Mouse (Mus musculus) megakaryocyte, embryonic 14.5 days (primary cell): ENCODE data around the gene Ppp3ca.

ENCODE experiments used
- FLI1 ChIP-seq: IDR thresholded peaks from 2 replicates; pipeline ENCODE4 v1.6.1; 2012; ENCODE audit warnings: low read length, inconsistent platforms, mixed read lengths
- GATA1 ChIP-seq: IDR thresholded peaks from 3 replicates; pipeline ENCODE4 v1.6.1; 2012; ENCODE audit warnings: mixed read lengths, low read length, inconsistent platforms, borderline replicate concordance

DNA sequence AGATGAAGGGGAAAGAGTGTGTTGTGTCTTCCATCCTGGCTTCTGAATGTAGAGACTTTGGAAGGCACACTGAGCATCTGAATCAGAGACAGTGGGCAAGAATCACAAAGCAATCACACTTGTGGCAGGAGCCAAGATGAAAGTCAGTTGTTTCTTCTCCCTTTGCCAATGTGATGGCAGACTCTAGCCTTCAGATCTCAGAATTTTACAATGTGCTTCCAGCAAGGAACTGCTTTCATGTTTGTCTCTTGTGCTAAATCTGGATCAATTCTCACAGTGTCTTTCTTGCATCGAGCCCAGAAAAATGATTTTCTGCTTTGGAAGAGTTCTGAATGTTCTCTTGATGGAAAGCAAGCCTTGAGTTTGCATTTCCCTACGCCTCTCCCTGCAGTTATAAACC is 297.6 kb downstream of the Ppp3ca start:
- TF ChIP-seq GATA1: no peak
- TF ChIP-seq FLI1: no peak
